Mouse (Mus musculus) left cerebral cortex, adult 6 months (tissue): ENCODE data around the gene Ntrk1. TPM values are rescaled to one million over a fixed set of nuclear protein-coding genes. Genes with fewer than 3 reads are reported as not detected.

ENCODE experiments used
- long read RNA-seq, 2 experiments: library from polyadenylated mRNA; unstranded; transcript quantifications; one replicate each; pipeline ENCODE4 v2.0.0; 2019 to 2020
- polyA plus RNA-seq: library from polyadenylated mRNA; unstranded; fragments of <200 nt; fragmentation: Nextera tagmentation; gene quantifications from 2 replicates; pipeline ENCODE4 v1.2.3, GENCODE M21; 2021

Ntrk1 gene
- polyA plus RNA-seq, result 0.72 and 1.2 TPM in 2 replicates
- long read RNA-seq, experiment 1, partial matches to known transcripts, result 0 of 1 reads
- long read RNA-seq, experiment 1, other reads (novel, unspliced or antisense), result 1 of 1 reads
- long read RNA-seq, experiment 2, partial matches to known transcripts, result 1 of 1 reads
- long read RNA-seq, experiment 2, other reads (novel, unspliced or antisense), result 0 of 1 reads

DNA sequence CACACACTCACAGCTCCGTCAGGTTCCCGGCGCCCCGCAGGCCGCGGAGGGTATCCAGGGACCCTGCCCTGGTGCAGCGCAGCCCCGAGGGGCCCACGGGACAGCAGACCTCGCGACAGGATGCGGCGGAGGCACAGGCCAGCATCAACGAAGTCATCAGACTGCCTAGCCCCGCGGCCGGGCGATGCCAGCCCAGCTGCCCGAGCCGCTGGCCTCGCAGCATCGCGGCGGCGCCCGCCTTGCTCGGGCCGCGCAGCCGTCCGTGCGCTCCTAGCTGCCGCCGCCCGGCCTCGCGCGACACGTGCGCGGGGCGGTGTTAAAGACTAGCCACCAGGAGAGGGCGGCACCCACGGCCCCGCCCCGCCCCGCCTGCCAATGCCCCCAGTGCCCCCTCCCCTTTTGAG, at the start of gene Ntrk1:
Gene Ntrk1 (minus strand): TSS at position 241 of the 404 bp plus-strand sequence.

DNA sequence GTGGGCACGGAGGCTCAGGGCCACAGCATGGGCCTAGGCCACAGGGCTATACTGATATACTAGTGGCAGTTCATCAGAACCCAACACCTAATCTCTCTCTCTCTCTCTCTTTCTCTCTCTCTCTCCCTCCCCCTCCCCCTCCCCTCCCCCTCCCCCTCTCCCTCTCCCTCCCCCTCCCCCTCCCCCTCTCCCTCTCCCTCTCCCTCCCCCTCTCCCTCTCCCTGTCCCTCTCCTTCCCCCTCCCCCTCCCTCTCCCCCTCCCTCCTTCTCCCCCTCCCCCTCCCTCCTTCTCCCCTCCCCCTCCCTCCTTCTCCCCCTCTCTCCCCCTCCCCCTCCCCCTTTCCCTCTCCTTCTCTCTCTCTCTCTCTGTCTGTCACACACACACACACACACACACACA, 29.2 kb upstream of the Ntrk1 start, which contains the start of gene Pear1:
Gene Pear1 (minus strand): TSS at position 101 of the 400 bp plus-strand sequence.

DNA sequence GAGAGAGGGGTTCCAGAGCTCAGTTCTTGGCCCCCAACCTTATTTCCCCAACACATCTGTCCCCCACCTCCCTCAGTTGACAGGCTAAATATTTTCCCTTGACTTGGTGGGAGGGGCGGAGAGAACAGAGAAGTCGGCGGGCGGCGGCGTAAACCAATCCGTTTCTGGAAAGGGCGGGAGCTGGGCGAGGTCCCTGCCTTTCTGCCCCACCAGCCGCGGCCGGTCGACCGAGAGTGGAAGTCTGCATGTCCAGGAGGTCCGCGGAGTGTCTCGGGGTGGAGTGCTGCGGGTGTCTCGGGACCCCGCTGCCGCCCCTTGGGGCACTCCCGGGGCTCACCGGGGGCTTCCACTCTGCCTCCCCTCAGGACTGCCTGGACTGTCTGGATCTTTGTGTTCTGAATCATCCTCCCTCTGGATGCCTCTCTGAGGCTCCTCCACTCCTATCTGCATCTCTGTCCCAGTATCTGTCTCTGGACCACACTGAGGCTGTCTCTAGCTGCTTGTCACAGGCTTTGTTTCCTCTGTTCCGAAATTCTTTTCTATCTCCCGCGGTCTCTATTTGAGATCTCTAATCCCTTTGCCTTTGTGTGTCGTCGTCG, 1.9 kb upstream of the Ntrk1 start, which contains the start of gene Insrr:
Gene Insrr (plus strand): TSS at position 216 of the 599 bp plus-strand sequence.

DNA sequence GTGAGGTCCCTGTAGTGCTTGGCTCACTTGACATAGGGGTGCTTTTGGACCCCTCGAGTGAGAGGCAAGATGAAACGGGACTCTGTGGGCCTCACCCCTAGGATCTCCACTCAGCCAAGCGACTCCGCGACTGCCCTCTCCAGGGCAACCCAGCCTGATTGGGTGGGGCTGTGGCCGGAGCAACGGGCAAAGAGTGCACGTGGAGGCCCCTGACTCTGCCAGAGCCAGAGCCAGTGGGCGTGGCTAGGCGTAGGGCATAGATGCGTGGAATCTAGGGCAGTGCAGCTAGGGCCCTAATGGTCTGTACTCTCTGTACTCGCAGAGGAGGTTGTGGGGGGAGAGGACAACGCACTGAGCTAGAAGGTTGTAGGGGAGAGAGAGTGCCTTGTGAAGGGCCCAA, 46.5 kb downstream of the Ntrk1 start, which contains the start of gene Lrrc71:
Gene Lrrc71 (minus strand): TSS at position 195 of the 400 bp plus-strand sequence.

Other genes with a start within 250 kb of the Ntrk1 start
- gene Arhgef11, start 177.6 kb downstream of the Ntrk1 start, polyA plus RNA-seq, result 4.0 and 9.7 TPM in 2 replicates
- 0.08 and 0.34 TPM in 2 replicates for gene Lrrc71, start 46.5 kb downstream of the Ntrk1 start, polyA plus RNA-seq
- gene Insrr, start 1.8 kb upstream of the Ntrk1 start, polyA plus RNA-seq, result 0.21 and 0.27 TPM in 2 replicates
- 2.9 and 3.4 TPM in 2 replicates for gene Pear1, start 29.1 kb upstream of the Ntrk1 start, polyA plus RNA-seq
- not detected in 2 replicates for gene Sh2d2a, start 51.6 kb upstream of the Ntrk1 start, polyA plus RNA-seq
- gene Prcc, start 90.4 kb upstream of the Ntrk1 start, polyA plus RNA-seq, result 4.0 and 5.3 TPM in 2 replicates
- 78.2 and 136 TPM in 2 replicates for gene Hdgf, start 111.2 kb upstream of the Ntrk1 start, polyA plus RNA-seq
- 66.0 and 75.7 TPM in 2 replicates for gene Mrpl24, start 124.3 kb upstream of the Ntrk1 start, polyA plus RNA-seq
- 3.2 and 5.5 TPM in 2 replicates for gene Isg20l2, start 135.2 kb upstream of the Ntrk1 start, polyA plus RNA-seq
- 8.7 and 9.4 TPM in 2 replicates for gene Rrnad1, start 135.6 kb upstream of the Ntrk1 start, polyA plus RNA-seq
- 12.9 and 20.4 TPM in 2 replicates for gene Crabp2, start 153.5 kb upstream of the Ntrk1 start, polyA plus RNA-seq
- gene Nes, start 175.9 kb upstream of the Ntrk1 start, polyA plus RNA-seq, result 0.83 and 1.5 TPM in 2 replicates
- 169 and 175 TPM in 2 replicates for gene Bcan, start 205.1 kb upstream of the Ntrk1 start, polyA plus RNA-seq
- 14.7 and 18.6 TPM in 2 replicates for gene Hapln2, start 232.4 kb upstream of the Ntrk1 start, polyA plus RNA-seq
- 17.8 and 18.1 TPM in 2 replicates for gene Gpatch4, start 247.9 kb upstream of the Ntrk1 start, polyA plus RNA-seq